Mouse (Mus musculus) E14TG2a.4 (cell line): Measurements from ENCODE around the gene Nuak2.

Experiments
- CTCF ChIP-seq: conservative IDR thresholded peaks from 2 replicates; pipeline ENCODE4 v1.5.1; 2014; ENCODE audit warnings: low read length
- NANOG ChIP-seq: IDR thresholded peaks from 2 replicates; pipeline ENCODE4 v1.6.1; 2014; ENCODE audit warnings: borderline replicate concordance, low read length, mixed read lengths
- POU5F1 ChIP-seq: IDR thresholded peaks from 2 replicates; pipeline ENCODE4 v1.6.1; 2014; ENCODE audit warnings: low read length, borderline replicate concordance

GRCm38 (mm10) chr1:132307962-132308361 lies 8.0 kb upstream of the Nuak2 start:
- no peak for TF ChIP-seq CTCF
- TF ChIP-seq NANOG = no peak
- no peak for TF ChIP-seq POU5F1
